Mouse (Mus musculus) intestine, embryonic 16.5 days (tissue): ENCODE data around the gene Scg5. TPM values are rescaled to one million over a fixed set of nuclear protein-coding genes. Genes with fewer than 3 reads are reported as not detected.
A peak's percentile ranks its signal among the peaks of the same experiment; 100 is the strongest.

Source experiments
- ATAC-seq: fragments of 200-750 bp; cut with Nextera tagmentation; 2 replicates; pipeline ENCODE4 v1.8.0; 2017; ENCODE audit warnings: moderate TSS enrichment, moderate library complexity
- H3K27ac ChIP-seq: fragments of 300-500 bp; sonication (generic); 2 replicates; pipeline ENCODE4 v1.5.1; 2014; ENCODE audit warnings: mild to moderate bottlenecking, low read length
- H3K27me3 ChIP-seq: fragments of 300-500 bp; sonication (generic); replicated peaks from 2 replicates; pipeline ENCODE4 v1.6.1; 2014; ENCODE audit warnings: low read length, control low read depth, mixed read lengths; ENCODE audit not compliant: control insufficient read depth, insufficient read depth
- H3K36me3 ChIP-seq: fragments of 300-500 bp; sonication (generic); 2 replicates; pipeline ENCODE4 v1.6.1; 2014; ENCODE audit warnings: low read length, control low read depth; ENCODE audit not compliant: control insufficient read depth, insufficient read depth
- H3K4me1 ChIP-seq: fragments of 300-500 bp; sonication (generic); 2 replicates; pipeline ENCODE4 v1.6.1; 2014; ENCODE audit warnings: low read length, control low read depth, mixed read lengths; ENCODE audit not compliant: control insufficient read depth, insufficient read depth
- H3K4me2 ChIP-seq: fragments of 300-500 bp; sonication (generic); 2 replicates; pipeline ENCODE4 v1.6.1; 2014; ENCODE audit warnings: low read depth, low read length, control low read depth
- H3K4me3 ChIP-seq: fragments of 300-500 bp; sonication (generic); 2 replicates; pipeline ENCODE4 v1.5.1; 2014; ENCODE audit warnings: mild to moderate bottlenecking, low read length
- H3K9ac ChIP-seq: fragments of 300-500 bp; sonication (generic); 2 replicates; pipeline ENCODE4 v1.6.1; 2014; ENCODE audit warnings: low read depth, low read length
- H3K9me3 ChIP-seq: fragments of 300-500 bp; sonication (generic); 2 replicates; pipeline ENCODE4 v1.6.1; 2016; ENCODE audit warnings: low read length, control low read depth; ENCODE audit not compliant: control insufficient read depth
- whole genome bisulfite sequencing: fragments of 180-500 bp; shearing (Covaris S2); extraction: QIAGEN DNeasy Blood & Tissue Kit; methylation state at CpG from one replicate; pipeline ENCODE4 v1.1.7; 2014; 5-methylcytosine and 5-hydroxymethylcytosine counted together
- polyA plus RNA-seq: library from polyadenylated mRNA; unstranded; fragments of >200 nt; fragmentation: Nextera tagmentation; extraction: Ambion mirVana; gene quantifications from 2 replicates; pipeline ENCODE4 v1.2.1, GENCODE M21; 2015

Scg5 gene
- polyA plus RNA-seq, result 10.6 and 10.8 TPM in 2 replicates

GRCm38 (mm10) chr2:113828943-113829882 is at the start of gene Scg5:
Scg5 (minus strand) TSS chr2:113829121.
- H3K9me3 ChIP-seq, result no peaks in the 10 kb centered on the region
- H3K27ac ChIP-seq, result no peak within 1 kb of the TSS
- peaks cover 13% of the 10 kb centered on the region for H3K36me3 ChIP-seq
- peak within 1 kb of the TSS; percentile 13; the same call in 1 of the 2 replicates for H3K9ac ChIP-seq
- peak within 1 kb of the TSS; percentile 33 for H3K4me3 ChIP-seq
- peak; percentile 89 for ATAC-seq
- 10% methylated on average over 23 of the region's 23 CpGs for WGBS
- peak within 1 kb of the TSS; percentile 49 for H3K4me2 ChIP-seq
- no peaks in the 10 kb centered on the region for H3K27me3 ChIP-seq
- peaks cover 4% of the 10 kb centered on the region for H3K4me1 ChIP-seq

GRCm38 (mm10) chr2:113870115-113870514 is 41.2 kb upstream of the Scg5 start:
- H3K9ac ChIP-seq, result no peak overlapping the region
- H3K4me1 ChIP-seq, result no peaks in the 10 kb centered on the region
- ATAC-seq, result no peak
- no peaks in the 10 kb centered on the region for H3K9me3 ChIP-seq
- H3K4me3 ChIP-seq, result no peak overlapping the region
- no peak overlapping the region for H3K27ac ChIP-seq
- no peaks in the 10 kb centered on the region for H3K27me3 ChIP-seq
- no peaks in the 10 kb centered on the region for H3K36me3 ChIP-seq
- H3K4me2 ChIP-seq, result no peak overlapping the region
- WGBS, result 74% methylated on average over 1 of the region's 1 CpGs

- no peak overlapping the region for H3K9ac ChIP-seq
- no peak overlapping the region for H3K4me2 ChIP-seq
- H3K4me3 ChIP-seq, result no peak overlapping the region
- no peaks in the 10 kb centered on the region for H3K9me3 ChIP-seq
- ATAC-seq, result no peak
- no peaks in the 10 kb centered on the region for H3K36me3 ChIP-seq
- whole genome bisulfite sequencing, result 89% methylated on average over 4 of the region's 4 CpGs
- no peaks in the 10 kb centered on the region for H3K4me1 ChIP-seq
- no peaks in the 10 kb centered on the region for H3K27me3 ChIP-seq
- H3K27ac ChIP-seq, result no peak overlapping the region
Observed at GRCm38 (mm10) chr2:113868404-113868803, 39.5 kb upstream of the Scg5 start.

- WGBS, result 29% methylated on average over 2 of the region's 2 CpGs
- H3K36me3 ChIP-seq, result no peaks in the 10 kb centered on the region
- no peaks in the 10 kb centered on the region for H3K4me1 ChIP-seq
- H3K9me3 ChIP-seq, result no peaks in the 10 kb centered on the region
- H3K27ac ChIP-seq, result no peak overlapping the region
- no peak overlapping the region for H3K9ac ChIP-seq
- no peak overlapping the region for H3K4me3 ChIP-seq
- ATAC-seq, result no peak
- no peak overlapping the region for H3K4me2 ChIP-seq
- no peaks in the 10 kb centered on the region for H3K27me3 ChIP-seq
Observed at GRCm38 (mm10) chr2:113866155-113866554, 37.2 kb upstream of the Scg5 start.

GRCm38 (mm10) chr2:113849141-113849540 is 20.2 kb upstream of the Scg5 start:
- 3% methylated on average over 3 of the region's 3 CpGs for WGBS
- Histone ChIP-seq H3K4me1 (peaks cover 18% of the 10 kb centered on the region), H3K27me3 (no peaks in the 10 kb centered on the region), H3K27ac (no peak overlapping the region), H3K9me3 (no peaks in the 10 kb centered on the region), H3K9ac (peak overlapping the region; percentile 82; the same call in 1 of the 2 replicates), H3K36me3 (no peaks in the 10 kb centered on the region), H3K4me2 (peak overlapping the region; percentile 71), H3K4me3 (peak overlapping the region; percentile 84)
- ATAC-seq, result peak; percentile 21

- Histone ChIP-seq H3K9me3 (no peaks in the 10 kb centered on the region), H3K4me3 (peak within 1 kb of the TSS; percentile 84), H3K4me1 (peaks cover 18% of the 10 kb centered on the region), H3K36me3 (no peaks in the 10 kb centered on the region), H3K27ac (peak within 1 kb of the TSS; percentile 86), H3K4me2 (peak within 1 kb of the TSS; percentile 79), H3K9ac (peak within 1 kb of the TSS; percentile 82), H3K27me3 (no peaks in the 10 kb centered on the region)
- under 1% methylated on average over 48 of the region's 48 CpGs for WGBS
- ATAC-seq, result peak; percentile 97
Observed at GRCm38 (mm10) chr2:113848245-113849121, 19.6 kb upstream of the Scg5 start, which contains the start of gene Arhgap11a. Arhgap11a (minus strand) TSS chr2:113848661.

- H3K9me3 ChIP-seq, result no peaks in the 10 kb centered on the region
- WGBS, result under 1% methylated on average over 24 of the region's 24 CpGs
Observed at GRCm38 (mm10) chr2:113847678-113848244, 18.8 kb upstream of the Scg5 start.

GRCm38 (mm10) chr2:113845081-113845480 is 16.2 kb upstream of the Scg5 start:
- no peaks in the 10 kb centered on the region for H3K9me3 ChIP-seq
- WGBS, result 55% methylated on average over 4 of the region's 4 CpGs
- peaks cover 18% of the 10 kb centered on the region for H3K4me1 ChIP-seq
- no peak overlapping the region for H3K4me2 ChIP-seq
- no peaks in the 10 kb centered on the region for H3K27me3 ChIP-seq
- no peak overlapping the region for H3K27ac ChIP-seq
- H3K9ac ChIP-seq, result no peak overlapping the region
- H3K36me3 ChIP-seq, result no peaks in the 10 kb centered on the region
- no peak for ATAC-seq
- H3K4me3 ChIP-seq, result no peak overlapping the region

More at GRCm38 (mm10) chr2:113847678-113848244, 18.8 kb upstream of the Scg5 start:
- Histone ChIP-seq H3K36me3 (no peaks in the 10 kb centered on the region), H3K4me1 (peaks cover 18% of the 10 kb centered on the region), H3K4me3 (peak overlapping the region; percentile 84), H3K9ac (peak overlapping the region; percentile 82), H3K4me2 (peak overlapping the region; percentile 79), H3K27ac (peak overlapping the region; percentile 86), H3K27me3 (no peaks in the 10 kb centered on the region)
- no peak for ATAC-seq
